Mouse (Mus musculus) C2C12 (cell line): Measurements from ENCODE around the gene Ptk6. TPM values are rescaled to one million over a fixed set of nuclear protein-coding genes. Genes with fewer than 3 reads are reported as not detected.

Experiments used
- H3K27me3 ChIP-seq: one replicate; pipeline ENCODE4 v1.6.1; 2011; ENCODE audit not compliant: control insufficient read depth, insufficient read depth, insufficient read length
- H3K36me3 ChIP-seq: one replicate; pipeline ENCODE4 v1.6.1; 2011; ENCODE audit not compliant: control insufficient read depth, insufficient read depth
- H3K4me3 ChIP-seq: one replicate; pipeline ENCODE4 v1.5.1; 2011; ENCODE audit warnings: mild to moderate bottlenecking, control low read depth; ENCODE audit not compliant: poor library complexity, insufficient read depth, severe bottlenecking
- H3K79me2 ChIP-seq: one replicate; pipeline ENCODE4 v1.6.1; 2011; ENCODE audit not compliant: control insufficient read depth, insufficient read depth
- H3K79me3 ChIP-seq: one replicate; pipeline ENCODE4 v1.6.1; 2011; ENCODE audit warnings: low read depth, control low read depth
- H3ac ChIP-seq: one replicate; pipeline ENCODE3; 2011; ENCODE audit warnings: low read depth; ENCODE audit not compliant: control insufficient read depth, insufficient read length
- CEBPB ChIP-seq: IDR thresholded peaks from one replicate; pipeline ENCODE4 v1.6.1; 2011; ENCODE audit warnings: low read depth, mild to moderate bottlenecking, control low read depth, moderate library complexity
- CTCF ChIP-seq: IDR thresholded peaks from one replicate; pipeline ENCODE4 v1.5.1; 2011; ENCODE audit not compliant: control insufficient read depth, insufficient read depth, insufficient read length
- FOSL1 ChIP-seq: IDR thresholded peaks from one replicate; pipeline ENCODE4 v1.8.0; 2011; ENCODE audit warnings: mild to moderate bottlenecking, low read length; ENCODE audit not compliant: poor library complexity, insufficient read depth, severe bottlenecking
- MAX ChIP-seq: IDR thresholded peaks from one replicate; pipeline ENCODE4 v1.6.1; 2011; ENCODE audit warnings: mild to moderate bottlenecking, control low read depth
- MYOD1 ChIP-seq: IDR thresholded peaks from one replicate; pipeline ENCODE4 v1.6.1; 2011; ENCODE audit warnings: low read depth; ENCODE audit not compliant: control insufficient read depth, insufficient read length
- MYOG ChIP-seq: IDR thresholded peaks from one replicate; pipeline ENCODE4 v1.6.1; 2011; ENCODE audit not compliant: control insufficient read depth, insufficient read length; ENCODE audit errors: extremely low read depth
- USF1 ChIP-seq: IDR thresholded peaks from one replicate; pipeline ENCODE4 v1.6.1; 2011; ENCODE audit warnings: low read depth, mild to moderate bottlenecking, control low read depth, moderate library complexity
- long read RNA-seq, 2 experiments: library from polyadenylated mRNA; unstranded; transcript quantifications; one replicate each; pipeline ENCODE4 v2.0.0; 2019 to 2020
- polyA plus RNA-seq: library from polyadenylated mRNA; unstranded; fragments of >200 nt; fragmentation: generic; extraction: Trizol; gene quantifications from one replicate; pipeline ENCODE4 v1.2.1, GENCODE M21; 2012; ENCODE audit warnings: missing spikeins

Ptk6 gene
- polyA plus RNA-seq, result not detected
- long read RNA-seq, experiment 1, result 0 reads
- long read RNA-seq, experiment 2, result 0 reads

- Histone ChIP-seq H3K36me3 (no peaks in the 10 kb centered on the region), H3ac (no peak within 1 kb of the TSS), H3K4me3 (no peak within 1 kb of the TSS), H3K79me2 (no peaks in the 10 kb centered on the region), H3K79me3 (no peaks in the 10 kb centered on the region), H3K27me3 (peaks cover 69% of the 10 kb centered on the region)
- TF ChIP-seq MYOD1 (no peak), USF1 (no peak), CTCF (no peak), CEBPB (no peak), MAX (no peak), FOSL1 (no peak), MYOG (no peak)
Observed at GRCm38 (mm10) chr2:181202422-181202821, at the start of gene Ptk6. Gene Ptk6, minus strand, starts transcription at chr2:181202789.

- Histone ChIP-seq H3K79me2 (no peaks in the 10 kb centered on the region), H3ac (no peak overlapping the region), H3K79me3 (no peaks in the 10 kb centered on the region), H3K27me3 (no peaks in the 10 kb centered on the region), H3K36me3 (peaks cover 42% of the 10 kb centered on the region), H3K4me3 (no peak overlapping the region)
- TF ChIP-seq MYOG (no peak), CEBPB (no peak)
Observed at GRCm38 (mm10) chr2:181251841-181252240, 49.3 kb upstream of the Ptk6 start.

- TF ChIP-seq USF1, result no peak
- TF ChIP-seq MYOD1, result no peak
- TF ChIP-seq MYOG, result no peak
- no peak for TF ChIP-seq FOSL1
Observed at GRCm38 (mm10) chr2:181249217-181249616, 46.6 kb upstream of the Ptk6 start.

GRCm38 (mm10) chr2:181245031-181245430 is 42.4 kb upstream of the Ptk6 start:
- H3ac ChIP-seq, result no peak overlapping the region
- H3K79me2 ChIP-seq, result no peaks in the 10 kb centered on the region
- H3K27me3 ChIP-seq, result no peaks in the 10 kb centered on the region
- no peak overlapping the region for H3K4me3 ChIP-seq
- no peaks in the 10 kb centered on the region for H3K36me3 ChIP-seq
- no peak for TF ChIP-seq MYOG
- TF ChIP-seq USF1, result no peak
- TF ChIP-seq MAX, result no peak
- TF ChIP-seq FOSL1, result no peak
- no peak for TF ChIP-seq MYOD1
- TF ChIP-seq CEBPB, result no peak
- no peak for TF ChIP-seq CTCF
- H3K79me3 ChIP-seq, result no peaks in the 10 kb centered on the region

More at GRCm38 (mm10) chr2:181249217-181249616, 46.6 kb upstream of the Ptk6 start:
- no peaks in the 10 kb centered on the region for H3K79me3 ChIP-seq
- no peak overlapping the region for H3ac ChIP-seq
- H3K4me3 ChIP-seq, result no peak overlapping the region
- no peaks in the 10 kb centered on the region for H3K27me3 ChIP-seq
- H3K79me2 ChIP-seq, result no peaks in the 10 kb centered on the region
- H3K36me3 ChIP-seq, result peaks cover 18% of the 10 kb centered on the region

GRCm38 (mm10) chr2:181243706-181244394 is 41.3 kb upstream of the Ptk6 start:
- H3ac ChIP-seq, result no peak overlapping the region

GRCm38 (mm10) chr2:181242314-181242665 is 39.7 kb upstream of the Ptk6 start:
- Histone ChIP-seq H3K79me3 (no peaks in the 10 kb centered on the region), H3K4me3 (peak overlapping the region; percentile 53), H3K36me3 (peaks cover 3% of the 10 kb centered on the region), H3K27me3 (no peaks in the 10 kb centered on the region), H3ac (no peak overlapping the region), H3K79me2 (no peaks in the 10 kb centered on the region)
- no peak for TF ChIP-seq MYOD1

More at GRCm38 (mm10) chr2:181243706-181244394, 41.3 kb upstream of the Ptk6 start:
- Histone ChIP-seq H3K4me3 (no peak overlapping the region), H3K79me3 (no peaks in the 10 kb centered on the region), H3K27me3 (no peaks in the 10 kb centered on the region), H3K36me3 (no peaks in the 10 kb centered on the region), H3K79me2 (no peaks in the 10 kb centered on the region)
- TF ChIP-seq MAX, result no peak
- TF ChIP-seq MYOD1, result no peak
- TF ChIP-seq FOSL1, result no peak
- TF ChIP-seq USF1, result no peak
- no peak for TF ChIP-seq CEBPB
- TF ChIP-seq MYOG, result no peak
- no peak for TF ChIP-seq CTCF
